Mouse (Mus musculus): ENCODE data around the gene Atp5g1.

Gene Atp5g1

DNA sequence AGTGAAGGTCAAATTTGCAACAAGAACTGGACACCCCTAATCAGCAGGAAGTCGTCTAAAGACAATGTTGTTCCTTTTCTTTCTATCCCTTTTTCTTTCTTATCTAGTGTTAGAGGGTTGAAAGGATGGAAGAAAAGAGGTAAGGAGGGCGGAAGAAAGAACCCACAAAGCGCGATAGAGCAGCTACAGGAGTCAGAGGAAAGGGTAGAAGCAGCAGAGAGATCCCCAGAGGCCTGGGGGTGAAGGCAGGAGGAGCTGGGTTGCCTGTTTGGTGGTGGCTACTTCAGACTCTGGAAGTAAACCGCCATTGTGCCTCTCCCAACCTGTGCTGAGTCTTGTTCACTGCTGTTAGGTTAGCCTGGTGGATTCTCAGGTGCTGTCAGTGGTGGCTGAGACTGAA, 47.3 kb downstream of the Atp5g1 start:
- no peak for DNase-seq (ENCODE audit: low read depth, low spot score)

DNA sequence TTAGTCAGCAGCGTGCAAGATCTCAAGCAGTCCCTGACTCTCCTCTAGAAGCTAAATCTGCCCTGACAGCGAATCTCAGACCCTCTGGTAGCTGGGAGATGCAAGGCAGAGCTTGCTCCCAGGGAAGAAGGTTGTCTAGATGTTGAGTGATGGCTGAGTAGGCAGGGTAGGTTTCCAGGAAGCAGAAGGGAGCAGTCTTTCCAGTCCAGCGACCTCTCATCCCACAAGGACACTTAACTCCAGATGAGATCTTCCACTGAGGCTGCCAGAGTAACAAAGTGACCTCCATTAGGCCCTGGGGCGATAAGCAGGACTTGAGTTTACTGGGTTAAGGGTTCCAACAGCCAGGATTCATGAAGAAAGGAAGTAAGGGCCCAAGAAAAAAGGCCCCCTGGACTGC, 54.8 kb downstream of the Atp5g1 start:
- DNase-seq (ENCODE audit: low read depth, low spot score), result no peak

Data from R1 (cell line).